Mouse (Mus musculus): Measurements from ENCODE around the gene Rnf115.

The Rnf115 gene

GRCm38 (mm10) chr3:96777120-96777519 lies 49.7 kb downstream of the Rnf115 start:
- DNase-seq (ENCODE audit: low spot score) = no peak

DNA sequence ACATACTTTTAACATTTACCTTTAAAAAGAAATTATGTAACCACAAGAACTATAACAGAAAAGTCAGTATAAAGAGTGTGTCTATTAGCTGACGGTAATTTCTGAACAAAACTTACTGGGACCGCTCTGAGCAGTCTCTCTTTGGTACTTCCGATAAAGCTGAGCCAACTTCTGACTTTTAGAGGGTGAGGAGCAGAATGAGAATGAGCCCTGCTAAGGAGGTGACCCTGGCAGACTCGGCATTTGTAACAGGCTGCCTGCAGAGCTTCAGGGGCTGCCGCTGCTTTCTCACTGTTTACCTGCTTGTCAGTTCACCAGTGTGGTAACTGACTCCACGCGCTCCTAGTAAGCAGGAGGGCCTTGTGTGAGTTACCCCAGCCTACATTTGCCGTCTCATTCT lies 54.8 kb downstream of the Rnf115 start:
- DNase-seq (ENCODE audit: low spot score) = no peak

DNA sequence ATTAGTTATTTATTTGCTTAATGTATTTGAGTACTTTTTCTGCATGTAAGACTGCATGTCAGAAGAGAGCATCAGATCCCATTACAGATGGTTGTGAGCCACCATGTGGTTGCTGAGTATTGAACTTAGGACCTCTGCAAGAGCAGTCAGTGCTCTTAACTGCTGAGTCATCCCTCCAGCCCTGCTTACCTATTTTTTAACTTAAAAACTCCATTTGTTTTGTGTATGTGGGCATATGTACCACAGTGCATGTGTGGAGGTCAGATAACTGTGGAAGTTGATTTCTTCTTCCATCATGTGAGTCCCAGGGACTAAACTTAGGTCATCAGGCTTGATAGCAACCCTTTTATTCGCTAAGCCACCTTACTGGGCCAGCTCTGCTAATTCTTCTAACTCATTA lies 60.3 kb downstream of the Rnf115 start:
- no peak for DNase-seq (ENCODE audit: low spot score)

DNA sequence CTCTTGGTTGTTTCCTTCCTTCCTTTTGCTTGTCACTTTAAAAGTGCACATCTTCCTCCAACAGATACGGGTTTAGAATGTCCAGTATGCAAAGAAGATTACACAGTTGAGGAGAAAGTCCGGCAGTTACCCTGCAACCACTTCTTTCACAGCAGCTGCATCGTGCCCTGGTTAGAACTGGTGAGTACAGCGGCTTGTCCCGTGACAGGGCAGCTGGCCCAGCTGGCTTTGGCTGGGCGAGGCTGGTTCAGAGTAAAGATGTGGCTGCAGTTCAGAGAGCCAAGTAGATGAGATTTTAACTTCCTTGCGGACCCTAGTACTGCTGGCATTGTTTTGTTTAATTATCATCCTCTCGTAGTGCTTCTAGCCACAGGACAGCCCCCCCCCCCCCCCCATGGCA lies 61.0 kb downstream of the Rnf115 start:
- DNase-seq (ENCODE audit: low spot score) = no peak

DNA sequence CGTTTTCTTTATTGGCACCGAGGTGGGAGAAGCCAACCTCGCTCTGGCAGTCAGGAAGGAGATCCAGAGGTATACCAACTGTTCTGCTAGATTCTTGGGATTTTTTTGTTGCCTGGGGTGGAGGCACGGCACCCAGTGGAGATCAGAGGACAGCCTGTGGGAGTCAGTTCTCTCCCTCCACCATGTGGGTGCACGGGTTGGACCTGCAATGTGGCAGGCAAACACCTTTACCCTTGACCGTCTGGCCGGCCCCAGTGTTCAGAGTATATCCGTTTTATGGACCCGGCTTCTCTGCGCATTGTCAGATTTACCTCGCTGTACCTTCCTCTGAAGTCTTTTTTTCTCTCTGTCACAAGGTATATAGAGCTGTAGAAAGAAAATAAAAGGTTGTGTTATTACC lies 72.8 kb downstream of the Rnf115 start:
- DNase-seq (ENCODE audit: low spot score) = no peak

DNA sequence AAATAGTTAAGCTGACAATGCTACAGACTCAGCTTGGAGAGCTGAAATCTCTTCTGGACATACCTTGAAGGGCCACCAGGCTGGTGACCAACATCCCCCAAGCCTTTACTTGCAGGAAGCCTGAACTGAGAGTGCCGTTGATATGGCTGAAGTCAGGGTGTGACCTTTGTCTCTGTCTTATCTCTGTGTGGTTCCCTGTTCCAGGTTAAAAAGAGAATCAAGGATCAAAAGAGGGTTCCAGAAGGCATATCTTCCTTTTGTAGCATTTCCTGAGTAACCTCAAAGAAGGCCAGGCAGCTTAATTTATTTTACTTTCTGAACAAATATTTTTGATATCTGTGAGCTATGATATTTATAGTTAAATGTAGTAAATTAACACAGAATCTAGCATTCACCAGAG lies 74.8 kb downstream of the Rnf115 start:
- no peak for DNase-seq (ENCODE audit: low spot score)

DNA sequence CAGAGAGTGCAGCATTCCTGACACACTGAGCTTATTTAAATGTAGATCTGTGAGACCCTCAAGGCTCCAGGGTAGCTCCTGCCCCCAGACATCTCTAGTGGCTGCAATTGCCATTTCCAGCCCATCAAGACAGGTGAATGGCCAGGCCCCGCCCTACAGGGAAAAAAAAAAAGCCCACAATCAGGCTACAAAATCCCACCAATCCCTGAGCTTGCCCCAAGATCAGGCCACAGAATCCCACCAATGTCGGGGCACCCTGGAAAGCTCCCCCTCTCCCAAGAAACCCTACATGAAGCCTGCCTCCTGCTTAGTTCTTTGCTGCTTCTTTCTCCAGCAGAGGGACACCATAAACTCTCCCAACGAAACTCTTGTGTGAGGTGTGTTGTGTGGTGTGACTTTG lies 80.7 kb downstream of the Rnf115 start:
- DNase-seq (ENCODE audit: low spot score) = no peak

GRCm38 (mm10) chr3:96808651-96809050 lies 81.2 kb downstream of the Rnf115 start:
- no peak for DNase-seq (ENCODE audit: low spot score)

GRCm38 (mm10) chr3:96811232-96811631 lies 83.8 kb downstream of the Rnf115 start:
- DNase-seq (ENCODE audit: low spot score) = no peak

DNA sequence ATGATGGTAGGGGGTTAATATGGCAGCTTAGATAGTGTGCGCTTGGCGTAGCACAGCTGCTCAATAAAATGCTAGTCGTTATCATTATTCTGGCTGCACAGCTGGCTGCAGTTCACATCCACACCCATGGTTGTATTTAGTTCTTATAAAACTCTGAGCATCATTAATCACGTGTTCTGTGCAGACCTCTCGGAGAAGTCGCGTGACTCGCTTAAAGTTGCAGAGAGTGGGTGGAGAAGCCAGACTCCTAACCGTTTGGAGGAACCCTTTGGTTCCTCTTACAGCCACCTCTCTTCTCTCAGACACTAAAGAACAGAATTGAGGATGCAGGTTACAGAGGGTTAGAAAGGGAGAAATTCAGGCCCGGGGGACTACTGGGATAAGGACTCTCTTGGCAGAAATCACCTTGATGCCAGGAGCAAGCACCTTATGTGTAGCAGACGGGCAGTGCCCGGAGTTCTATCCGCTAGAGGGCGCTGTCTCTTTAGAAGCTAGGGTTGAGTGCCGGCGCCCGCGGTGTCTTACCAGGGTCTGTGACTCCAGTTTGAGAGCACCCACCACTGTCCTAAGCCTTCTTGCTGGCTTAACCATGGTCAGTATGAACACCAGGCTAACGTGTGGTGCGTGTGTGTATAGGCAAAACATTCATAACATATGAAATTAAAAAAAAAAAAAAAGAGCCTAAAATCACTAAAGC lies 85.1 kb downstream of the Rnf115 start:
- peak; percentile 40 for DNase-seq (ENCODE audit: low spot score)

DNA sequence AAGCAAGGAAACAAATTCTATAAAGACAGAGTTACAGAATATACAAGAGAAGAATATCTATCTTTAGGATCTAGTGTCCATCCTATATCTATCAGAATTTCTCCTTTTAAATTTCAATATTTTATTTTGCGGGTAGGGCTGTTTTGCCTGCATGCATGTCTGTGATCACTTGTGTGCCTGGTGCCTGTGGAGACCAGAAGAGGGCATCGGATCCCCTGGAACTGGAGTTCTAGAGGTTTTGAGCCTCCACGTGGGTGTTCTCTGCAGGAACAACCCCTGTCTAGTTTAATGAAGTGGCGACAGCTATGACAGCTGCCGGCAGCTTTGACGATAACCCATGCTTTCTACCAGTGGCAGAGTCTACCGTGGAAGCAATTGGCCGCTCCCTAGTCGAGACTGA lies 85.6 kb downstream of the Rnf115 start:
- DNase-seq (ENCODE audit: low spot score) = no peak

GRCm38 (mm10) chr3:96813591-96814244 lies 86.3 kb downstream of the Rnf115 start:
- DNase-seq (ENCODE audit: low spot score) = no peak

GRCm38 (mm10) chr3:96814342-96814741 lies 86.9 kb downstream of the Rnf115 start:
- DNase-seq (ENCODE audit: low spot score) = no peak

DNA sequence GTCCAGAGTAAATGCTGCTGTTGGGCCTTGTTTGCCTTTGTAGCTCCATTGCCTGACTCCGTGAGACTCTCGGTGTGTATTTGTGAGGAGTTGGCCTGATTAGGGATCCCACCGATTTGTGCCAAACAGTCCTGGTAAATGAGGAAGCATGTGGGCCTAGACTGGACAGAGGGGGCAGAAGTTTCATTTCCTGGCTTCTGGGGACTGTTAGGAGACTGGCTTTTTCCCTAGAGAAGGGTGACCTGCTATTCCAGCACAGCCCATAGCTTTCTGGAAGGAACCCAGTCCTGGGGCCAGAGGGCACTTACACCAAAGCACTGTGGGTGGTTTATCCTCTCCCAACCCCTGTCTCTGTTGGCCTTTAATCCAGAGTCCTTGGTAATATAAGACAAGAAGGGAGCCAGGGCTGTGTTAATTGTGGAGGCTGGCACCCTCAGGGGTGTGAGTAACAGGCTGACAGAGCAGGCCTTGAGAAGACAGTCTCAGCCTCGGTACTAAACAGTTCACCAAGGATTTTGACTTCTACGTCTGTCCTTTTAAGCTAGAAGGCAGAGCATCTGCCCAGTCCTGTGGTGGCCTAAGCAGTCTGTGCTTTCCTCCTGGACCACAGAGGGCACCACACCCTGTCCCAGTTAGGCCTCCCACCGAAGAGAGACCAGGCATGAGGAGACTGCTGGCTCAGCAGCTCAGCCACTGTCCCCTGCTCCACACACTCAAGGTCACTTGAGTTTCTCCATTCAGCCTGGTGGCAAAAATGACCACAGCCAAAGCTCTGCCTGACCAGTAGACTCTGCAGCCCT lies 92.9 kb downstream of the Rnf115 start:
- no peak for DNase-seq (ENCODE audit: low spot score)

DNA sequence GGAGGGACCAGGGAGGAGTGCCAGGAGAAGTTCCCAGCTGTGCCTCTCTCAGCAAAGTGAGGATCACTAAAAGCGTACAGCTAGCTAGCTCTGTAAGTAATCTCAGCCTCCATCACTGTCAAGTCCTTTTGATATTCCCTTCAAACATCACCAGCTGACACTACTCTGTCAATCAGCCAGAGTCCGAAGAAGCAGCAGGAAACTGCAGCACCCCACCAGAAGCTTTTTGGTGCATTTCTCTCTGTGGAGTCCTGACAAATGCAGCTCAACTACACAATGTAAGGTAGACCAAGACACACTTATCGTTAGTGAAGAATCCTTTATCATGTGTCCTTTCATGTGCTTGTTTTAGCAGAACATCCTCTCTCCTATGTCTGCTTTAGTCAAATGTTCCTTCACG lies 94.1 kb downstream of the Rnf115 start:
- no peak for DNase-seq (ENCODE audit: low spot score)

DNA sequence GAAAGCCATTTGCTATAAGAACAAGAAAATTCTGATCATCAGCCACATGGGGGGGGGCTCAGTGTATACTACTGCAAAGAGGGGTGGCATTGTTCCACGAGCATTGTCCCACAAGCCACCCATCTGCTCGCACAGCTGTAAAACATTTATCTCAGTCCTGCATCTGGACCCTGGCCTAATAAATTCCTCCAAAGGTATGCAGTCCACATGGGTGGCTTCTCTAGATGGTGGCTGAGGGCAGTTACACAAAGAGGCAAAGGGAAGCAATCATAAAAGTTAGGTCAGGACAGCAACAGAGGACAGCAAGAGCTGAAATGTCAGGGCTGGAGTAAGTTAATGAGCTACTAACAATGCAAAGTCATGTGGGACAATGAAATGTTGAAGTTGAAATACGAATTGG lies 96.2 kb downstream of the Rnf115 start:
- no peak for DNase-seq (ENCODE audit: low spot score)

DNA sequence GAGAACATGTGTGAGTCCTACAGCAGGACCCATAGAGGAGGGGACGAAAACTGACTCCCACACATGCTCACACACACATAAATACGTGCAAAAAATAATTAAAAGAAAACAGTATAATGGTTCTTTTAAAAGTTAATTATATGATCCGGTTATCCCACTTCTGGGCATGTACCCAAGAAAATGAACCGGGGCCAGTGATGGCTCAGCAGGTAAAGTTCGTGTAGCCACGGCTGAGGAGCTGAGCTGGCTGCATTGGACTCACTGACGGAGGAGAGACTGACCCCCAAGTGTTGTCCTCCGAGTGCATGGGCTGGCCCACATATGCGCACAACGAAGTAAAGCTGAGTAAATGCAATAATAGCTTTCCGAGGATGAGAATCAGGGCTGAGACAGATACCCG lies 97.2 kb downstream of the Rnf115 start:
- no peak for DNase-seq (ENCODE audit: low spot score)

DNA sequence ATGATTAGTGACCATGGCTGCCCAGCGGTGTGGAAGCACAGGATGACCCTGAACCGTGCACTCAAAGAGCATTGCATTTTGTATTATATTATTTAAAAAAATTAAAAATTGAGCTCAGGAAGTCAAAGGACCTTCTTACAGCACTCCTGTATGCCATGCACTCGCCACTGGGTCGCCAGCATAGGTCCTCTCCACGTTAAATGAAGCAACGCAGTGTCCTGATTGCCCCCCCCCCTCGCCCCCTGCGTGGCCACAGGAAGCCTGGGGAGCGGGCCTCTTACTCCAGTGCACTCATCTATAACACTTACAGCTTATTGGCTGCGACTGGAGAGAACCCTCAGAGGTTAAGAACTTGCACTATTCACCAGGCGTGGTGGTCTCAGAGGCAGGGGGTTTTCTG lies 97.8 kb downstream of the Rnf115 start:
- no peak for DNase-seq (ENCODE audit: low spot score)

DNA sequence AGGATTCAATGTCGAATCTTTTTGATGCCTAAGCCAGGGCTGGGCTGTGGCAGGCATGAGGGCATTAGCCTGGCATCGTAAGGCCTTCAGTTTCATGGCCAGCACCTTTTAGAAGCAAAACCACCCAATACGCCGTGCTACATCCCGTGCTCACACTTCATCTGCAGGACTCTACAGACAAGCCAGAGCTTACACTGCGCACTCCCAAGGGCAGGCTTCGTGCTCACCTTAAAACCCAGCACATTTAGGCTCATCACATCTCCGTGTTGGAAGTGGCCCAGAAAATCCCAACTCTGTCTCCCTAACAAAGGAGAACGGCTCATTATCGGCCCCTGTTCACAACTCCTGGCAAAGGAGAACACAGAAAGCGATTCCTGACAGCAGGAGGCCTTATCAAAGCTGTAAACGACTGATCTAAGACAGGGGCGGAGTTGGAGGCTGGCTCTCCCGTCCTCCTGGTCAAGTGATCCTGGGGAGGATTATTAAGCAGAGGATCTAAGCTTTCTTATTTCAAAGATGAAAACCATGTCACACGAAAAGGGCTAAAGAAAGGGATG lies 100.9 kb downstream of the Rnf115 start:
- DNase-seq (ENCODE audit: low spot score) = no peak

- DNase-seq (ENCODE audit: low spot score) = no peak
Observed at GRCm38 (mm10) chr3:96828984-96829383, 101.5 kb downstream of the Rnf115 start, which contains the start of the genes Pdzk1 and Cd160. Gene Pdzk1, plus strand, starts transcription at chr3:96829284. Gene Cd160, minus strand, starts transcription at chr3:96829351.

DNA sequence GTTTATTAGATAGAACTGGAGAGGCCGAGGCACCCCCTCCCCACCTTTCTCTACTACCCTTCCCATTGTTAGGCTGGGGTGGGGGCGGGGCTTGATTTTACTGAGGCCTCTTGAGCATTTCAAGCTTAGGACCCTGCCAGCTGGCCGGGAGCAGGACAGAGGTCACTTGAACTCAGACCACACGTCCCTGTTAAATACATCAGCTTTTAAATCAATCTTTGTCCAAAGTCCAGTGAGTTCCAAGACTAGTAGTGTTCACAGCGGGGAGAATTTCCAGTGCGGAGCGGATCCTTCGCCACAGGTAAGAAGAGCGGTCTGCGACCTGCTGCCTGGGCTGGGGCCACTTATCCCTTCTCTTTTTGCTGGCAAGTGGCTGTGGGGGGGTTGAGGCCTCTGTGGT lies 102.4 kb downstream of the Rnf115 start:
- DNase-seq (ENCODE audit: low spot score) = no peak

DNA sequence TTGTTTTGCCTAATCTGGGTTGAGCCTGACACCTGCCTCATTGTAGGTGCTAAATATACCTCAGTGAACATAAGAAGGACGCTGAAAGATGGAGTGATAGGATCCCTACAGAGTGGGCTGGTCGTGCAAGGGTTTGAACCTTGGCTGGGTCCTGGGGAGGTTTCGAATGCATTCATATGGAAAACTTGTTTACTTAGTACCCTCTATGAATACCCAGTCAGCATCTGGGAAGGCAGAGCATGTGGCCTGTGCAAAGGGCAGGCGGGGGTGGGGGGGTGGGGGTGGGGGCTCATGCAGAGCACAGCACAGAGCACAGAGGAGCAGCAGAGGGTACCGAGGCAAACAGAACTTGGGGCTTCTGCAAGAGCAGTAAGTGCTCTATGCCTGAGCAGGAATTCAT lies 105.5 kb downstream of the Rnf115 start:
- no peak for DNase-seq (ENCODE audit: low spot score)

Data from ovary, adult 18-20 months (tissue).